Mouse (Mus musculus) ovary, postnatal 10 days (tissue): ENCODE results near the gene Ltbp2.
A peak's percentile ranks its signal among the peaks of the same experiment; 100 is the strongest.

ENCODE experiments used
- DNase-seq: peaks from one replicate; pipeline ENCODE4 v3.0.0; 2022; ENCODE audit warnings: low spot score

Ltbp2 gene

GRCm38 (mm10) chr12:84876481-84877121 is at the start of gene Ltbp2:
Gene Ltbp2 (minus strand): TSS chr12:84876532.
- peak; percentile 73 for DNase-seq

- DNase-seq, result no peak
Measured at GRCm38 (mm10) chr12:84924324-84924723, 48.0 kb upstream of the Ltbp2 start.

DNA sequence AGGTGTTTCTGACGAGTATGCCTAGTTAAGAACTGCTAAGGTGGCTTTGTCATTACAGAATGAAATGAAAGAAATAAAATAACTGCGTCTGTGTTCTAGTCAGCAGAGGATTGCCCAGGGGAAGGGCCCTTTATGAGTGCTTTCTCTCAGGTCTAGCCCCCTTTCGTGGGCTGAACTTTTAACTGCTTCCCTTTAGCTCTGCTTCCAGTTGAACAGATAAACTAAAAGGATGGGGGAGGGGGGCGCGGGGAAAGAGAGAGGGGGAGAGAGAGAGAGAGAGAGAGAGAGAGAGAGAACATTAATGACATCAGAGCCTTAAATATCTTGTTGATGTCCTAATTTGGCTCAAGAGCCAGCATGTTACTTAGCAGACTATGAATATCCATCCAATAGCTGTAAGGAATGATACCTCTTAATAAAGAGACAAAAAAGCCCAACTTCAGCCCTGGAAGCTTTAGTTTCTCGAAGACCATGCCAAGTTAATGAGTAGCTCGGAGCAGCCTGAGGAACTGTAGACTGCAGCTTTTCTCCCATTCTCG is 45.6 kb upstream of the Ltbp2 start:
- no peak for DNase-seq

GRCm38 (mm10) chr12:84918809-84919208 is 42.5 kb upstream of the Ltbp2 start:
- no peak for DNase-seq

- no peak for DNase-seq
Measured at GRCm38 (mm10) chr12:84917799-84918198, 41.5 kb upstream of the Ltbp2 start.

GRCm38 (mm10) chr12:84914959-84915358 is 38.6 kb upstream of the Ltbp2 start:
- no peak for DNase-seq

GRCm38 (mm10) chr12:84912652-84913104 is 36.3 kb upstream of the Ltbp2 start:
- no peak for DNase-seq

DNA sequence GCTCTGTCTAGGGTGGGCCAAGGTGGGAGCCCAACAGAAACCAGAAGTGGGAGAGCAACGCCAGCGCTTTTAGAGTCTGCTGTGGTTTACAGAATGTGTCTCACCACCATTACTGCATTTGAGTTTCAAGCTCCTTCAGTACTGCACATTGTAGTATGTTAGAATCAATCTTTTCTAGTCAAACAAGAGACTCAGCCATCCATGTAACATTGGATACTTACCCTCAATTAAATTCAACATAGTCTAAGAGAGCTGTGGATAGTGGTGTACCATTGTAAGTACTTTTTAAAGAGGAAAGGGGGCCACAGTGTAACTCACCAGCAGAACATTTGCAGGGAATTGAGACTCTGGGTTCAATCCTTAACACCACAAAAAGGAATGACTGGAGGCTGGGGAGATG is 35.3 kb upstream of the Ltbp2 start:
- DNase-seq, result no peak

- DNase-seq, result no peak
Measured at GRCm38 (mm10) chr12:84910066-84910465, 33.7 kb upstream of the Ltbp2 start.

DNA sequence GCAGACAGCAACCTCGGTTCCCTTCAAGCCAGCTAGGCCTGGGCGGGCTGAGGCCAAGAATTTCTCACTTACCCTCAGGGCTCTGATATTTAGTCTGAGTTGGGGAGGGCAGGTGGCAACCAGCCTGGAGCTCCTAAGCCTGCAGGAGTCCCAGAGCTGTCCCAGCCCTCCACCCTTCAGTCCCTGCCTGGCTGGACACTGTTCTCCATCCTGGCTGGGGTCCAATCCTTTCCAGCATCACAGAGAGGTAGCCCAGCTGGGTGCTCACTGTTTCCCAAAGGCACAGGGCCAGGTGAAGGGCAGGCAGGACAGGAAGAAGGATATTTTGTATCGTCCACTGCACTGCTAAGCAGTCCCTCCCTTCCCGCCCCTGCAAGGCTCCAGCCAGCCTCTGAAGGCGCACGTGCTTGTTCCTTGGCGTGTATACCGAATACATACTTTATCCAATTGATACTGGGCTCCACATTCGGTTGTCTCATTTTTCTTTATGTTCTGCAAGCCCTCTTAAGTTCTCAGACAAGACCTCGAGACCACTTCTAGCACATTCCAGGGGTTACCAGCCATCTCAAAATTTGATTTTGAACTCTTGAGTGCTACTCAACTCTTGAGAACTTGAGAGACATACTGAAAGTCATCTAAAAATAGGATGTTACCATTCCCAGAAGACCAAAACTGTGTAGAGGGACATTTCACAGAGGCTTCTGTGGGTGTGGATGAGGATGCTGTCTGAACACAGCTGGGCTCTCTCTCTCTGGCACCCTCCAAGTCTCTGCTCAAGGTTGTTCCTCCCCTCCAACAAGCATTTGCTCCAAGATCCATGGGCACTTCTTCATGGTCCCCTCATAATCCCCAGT is 31.5 kb upstream of the Ltbp2 start:
- no peak for DNase-seq

- no peak for DNase-seq
Measured at GRCm38 (mm10) chr12:84907024-84907626, 30.8 kb upstream of the Ltbp2 start.

DNA sequence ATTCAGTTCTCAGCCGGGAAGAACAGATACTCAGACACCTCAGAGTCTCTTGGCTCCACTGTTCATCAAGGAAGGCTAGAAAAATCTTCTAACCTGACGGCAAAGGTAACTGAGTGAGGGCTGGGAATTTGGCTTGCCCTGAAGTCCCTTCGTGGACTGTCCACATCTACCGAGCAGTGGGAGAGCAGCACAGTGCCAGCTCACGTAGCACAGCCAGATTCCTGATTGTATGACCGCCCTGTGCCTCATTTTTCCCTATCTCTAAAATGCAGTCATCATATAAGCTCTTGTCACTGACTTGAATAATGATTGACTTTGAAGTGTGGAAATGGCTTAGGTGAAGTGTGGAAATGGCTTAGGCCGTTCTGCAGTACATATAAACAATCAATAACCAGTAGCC is 28.1 kb upstream of the Ltbp2 start:
- no peak for DNase-seq

- no peak for DNase-seq
Measured at GRCm38 (mm10) chr12:84900317-84900716, 24.0 kb upstream of the Ltbp2 start.

GRCm38 (mm10) chr12:84897322-84897721 is 21.0 kb upstream of the Ltbp2 start:
- DNase-seq, result no peak

GRCm38 (mm10) chr12:84896235-84896634 is 19.9 kb upstream of the Ltbp2 start:
- DNase-seq, result no peak

GRCm38 (mm10) chr12:84893648-84894628 is 17.6 kb upstream of the Ltbp2 start:
- no peak for DNase-seq

GRCm38 (mm10) chr12:84890289-84890688 is 14.0 kb upstream of the Ltbp2 start:
- DNase-seq, result no peak

DNA sequence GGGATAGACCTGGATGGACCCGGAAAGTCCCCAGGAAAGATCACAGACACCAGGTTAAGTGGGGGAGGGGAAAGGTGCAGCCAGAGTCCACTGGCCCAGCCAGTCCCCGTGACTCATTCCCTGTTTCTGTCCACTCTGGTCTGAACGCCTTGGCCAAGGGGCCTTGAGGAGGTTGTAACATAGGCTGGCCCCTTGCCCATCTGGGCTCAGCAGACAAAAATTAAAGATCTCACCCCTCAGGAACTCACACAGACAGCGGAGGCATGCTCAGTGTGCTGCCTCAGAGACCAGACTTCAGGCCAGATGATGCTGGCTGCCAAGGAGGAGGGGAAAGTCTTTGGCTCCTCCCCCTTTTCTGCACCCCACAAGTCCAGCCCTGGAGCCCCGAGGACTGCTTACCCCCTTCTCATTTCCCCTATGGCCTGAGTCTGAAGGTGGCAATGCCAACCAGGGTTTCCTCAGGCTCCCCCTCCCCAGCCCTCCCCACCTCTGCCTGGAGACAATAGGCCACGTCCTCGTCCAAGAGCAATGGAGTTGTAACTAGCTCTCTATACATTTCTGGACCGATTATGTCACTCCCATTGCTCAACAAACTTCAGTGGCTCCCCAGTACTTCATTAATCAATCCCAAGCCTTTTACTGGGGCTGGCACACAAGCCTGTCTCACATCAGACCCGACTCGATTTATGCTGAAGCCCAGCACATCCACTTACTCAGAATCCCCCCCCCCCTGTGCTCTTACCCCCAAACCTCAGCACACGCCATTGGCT is 9.0 kb upstream of the Ltbp2 start:
- DNase-seq, result no peak

DNA sequence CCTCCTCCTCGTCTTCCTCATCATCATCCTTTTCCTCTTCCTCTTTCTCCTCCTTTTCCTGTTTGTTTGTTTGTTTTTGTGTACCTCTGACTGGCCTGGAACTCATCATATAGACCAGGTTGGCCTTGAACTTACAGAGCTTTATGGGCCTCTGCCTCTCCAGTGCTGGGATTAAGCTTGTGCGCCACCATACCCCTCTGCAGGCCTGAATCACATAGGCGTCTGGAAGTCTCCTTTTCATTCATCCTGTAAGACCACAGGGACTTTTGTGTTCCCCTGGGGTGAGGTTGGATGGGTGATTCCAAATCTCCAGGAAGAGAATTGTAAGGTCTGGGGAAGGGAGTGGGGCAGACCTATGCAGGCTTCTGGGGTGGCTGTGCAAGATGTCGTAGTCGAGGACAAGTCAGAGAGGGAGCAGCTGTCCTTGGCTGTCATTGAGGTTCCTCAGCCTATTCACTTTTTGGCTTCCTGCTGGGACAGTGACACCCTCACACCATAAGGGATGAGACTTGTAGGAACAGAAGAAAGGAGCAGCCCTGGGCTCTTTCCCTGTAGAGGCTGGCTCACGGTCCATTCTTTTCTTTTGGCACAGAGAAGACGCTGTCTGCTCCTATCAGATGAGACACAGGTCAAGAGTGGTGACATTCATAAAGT is 8.2 kb upstream of the Ltbp2 start:
- DNase-seq, result no peak

GRCm38 (mm10) chr12:84882796-84883195 is 6.5 kb upstream of the Ltbp2 start:
- DNase-seq, result no peak
